Mouse (Mus musculus): Measurements from ENCODE around the gene Krtap1-4. TPM values are rescaled to one million over a fixed set of nuclear protein-coding genes. Genes with fewer than 3 reads are reported as not detected.

The Krtap1-4 gene
- total and polyA plus RNA-seq, 3 experiments: not detected

- TF ChIP-seq BHLHE40 (IDR thresholded peaks at IDR 0.05; ENCODE audit: low read depth, low read length) (peak; percentile 86), E2F4 (IDR thresholded peaks at IDR 0.05; ENCODE audit: insufficient replicate concordance, low read depth, low read length) (no peak), ELF1 (IDR thresholded peaks at IDR 0.05; ENCODE audit: low read depth, low read length) (no peak; the same call in 1 of the 2 replicates), MEF2A (IDR thresholded peaks at IDR 0.05; ENCODE audit: borderline replicate concordance, low read depth, low read length) (peak; percentile 96), EP300 (IDR thresholded peaks at IDR 0.05; ENCODE audit: low read length) (peak; percentile 98), NRF1 (IDR thresholded peaks at IDR 0.05; ENCODE audit: low read depth, low read length) (no peak), ZC3H11A (IDR thresholded peaks at IDR 0.05; ENCODE audit: low read depth, low read length) (no peak), ETS1 (conservative IDR thresholded peaks at IDR 0.05; ENCODE audit: low read depth, low read length) (peak; percentile 97), JUN (IDR thresholded peaks at IDR 0.05; ENCODE audit: insufficient read depth, low read depth, low read length) (peak; percentile 98), MXI1 (IDR thresholded peaks at IDR 0.05; ENCODE audit: low read depth, low read length) (no peak), CTCF (conservative IDR thresholded peaks at IDR 0.05 in 1 of 2, IDR thresholded peaks at IDR 0.05 in 1 of 2; ENCODE audit: low read depth in 2 of 2, low read length in 2 of 2) (no peak), CHD2 (IDR thresholded peaks at IDR 0.05; ENCODE audit: low read length) (peak; percentile 59; the same call in 1 of the 2 replicates), ZNF384 (IDR thresholded peaks at IDR 0.05; ENCODE audit: low read depth, low read length) (no peak; the same call in 1 of the 2 replicates), IRF4 (IDR thresholded peaks at IDR 0.05; ENCODE audit: low read depth, low read length) (peak; percentile 99), MAFK (IDR thresholded peaks at IDR 0.05; ENCODE audit: insufficient replicate concordance, low read length) (peak; percentile 87), RCOR1 (conservative IDR thresholded peaks at IDR 0.05; ENCODE audit: low read depth, low read length) (peak; percentile 90; the same call in 1 of the 2 replicates), ZKSCAN1 (IDR thresholded peaks at IDR 0.05; ENCODE audit: borderline replicate concordance, low read depth, low read length) (no peak), JUND (conservative IDR thresholded peaks at IDR 0.05; ENCODE audit: low read depth, low read length) (peak; percentile 96), TCF12 (IDR thresholded peaks at IDR 0.05; ENCODE audit: low read depth, low read length) (peak; percentile 79)
- Histone ChIP-seq H3K4me2 (ENCODE audit: insufficient read depth, low read depth, poor library complexity, severe bottlenecking) (peak overlapping the region; percentile 65; the same call in 1 of the 2 replicates), H3K9me3 (replicated peaks; ENCODE audit: low read length) (no peaks in the 10 kb centered on the region), H3K27me3 (replicated peaks) (peaks cover 35% of the 10 kb centered on the region), H3K4me1 (ENCODE audit: control insufficient read depth in 1 of 2, insufficient read depth in 2 of 2) (peaks cover 5 to 15% of the 10 kb centered on the region in 2 experiments), H3K36me3 (replicated peaks in 1 of 2; ENCODE audit: control insufficient read depth in 1 of 2, insufficient read depth in 1 of 2, low read length in 1 of 2) (no peaks in the 10 kb centered on the region), H3K4me3 (replicated peaks in 1 of 3; ENCODE audit: low read depth in 2 of 3, low read length in 2 of 3, poor library complexity in 1 of 3) (no peak overlapping the region), H3K79me2 (replicated peaks; ENCODE audit: control insufficient read depth, extremely low read depth, insufficient read depth, poor library complexity, severe bottlenecking) (no peaks in the 10 kb centered on the region), H3K9ac (ENCODE audit: insufficient read depth, low read depth) (no peak overlapping the region), H3K27ac (ENCODE audit: insufficient read depth, low read depth) (no peak overlapping the region)
- dilution Hi-C loops (cut with MboI; ENCODE audit: extremely low pct_ligation_motif_present, extremely low pct_unique_long_range_greater_than_20kb, low sequenced_read_pairs) (no loop called here), in situ Hi-C loops (cut with MboI; ENCODE audit: low pct_ligation_motif_present, low pct_unique_long_range_greater_than_20kb, low sequenced_read_pairs) (no loop called here)
- peak; percentile 84 for DNase-seq (ENCODE audit: extremely low read depth)
Measured at GRCm38 (mm10) chr11:99562580-99562979, 20.9 kb downstream of the Krtap1-4 start.

- dilution Hi-C loops (cut with MboI; ENCODE audit: extremely low pct_ligation_motif_present, extremely low pct_unique_long_range_greater_than_20kb, low sequenced_read_pairs) (no loop called here), in situ Hi-C loops (cut with MboI; ENCODE audit: low pct_ligation_motif_present, low pct_unique_long_range_greater_than_20kb, low sequenced_read_pairs) (no loop called here)
- Histone ChIP-seq H3K36me3 (replicated peaks in 1 of 2; ENCODE audit: control insufficient read depth in 1 of 2, insufficient read depth in 1 of 2, low read length in 1 of 2) (no peaks in the 10 kb centered on the region), H3K27ac (ENCODE audit: insufficient read depth, low read depth) (no peak within 1 kb of the TSS), H3K4me1 (ENCODE audit: control insufficient read depth in 1 of 2, insufficient read depth in 2 of 2) (peaks cover 5 to 13% of the 10 kb centered on the region in 2 experiments), H3K9ac (ENCODE audit: insufficient read depth, low read depth) (no peak within 1 kb of the TSS), H3K9me3 (replicated peaks; ENCODE audit: low read length) (no peaks in the 10 kb centered on the region), H3K27me3 (replicated peaks) (peaks cover 41% of the 10 kb centered on the region), H3K4me3 (replicated peaks in 1 of 3; ENCODE audit: low read depth in 2 of 3, low read length in 2 of 3, poor library complexity in 1 of 3) (no peak within 1 kb of the TSS), H3K4me2 (ENCODE audit: insufficient read depth, low read depth, poor library complexity, severe bottlenecking) (no peak within 1 kb of the TSS), H3K79me2 (replicated peaks; ENCODE audit: control insufficient read depth, extremely low read depth, insufficient read depth, poor library complexity, severe bottlenecking) (no peaks in the 10 kb centered on the region)
- DNase-seq (ENCODE audit: extremely low read depth): no peak
- TF ChIP-seq SIN3A (IDR thresholded peaks at IDR 0.05; ENCODE audit: low read length): no peak
- no peak for TF ChIP-seq KAT2A (IDR thresholded peaks at IDR 0.05; ENCODE audit: insufficient replicate concordance, low read length)
- TF ChIP-seq ELF1 (IDR thresholded peaks at IDR 0.05; ENCODE audit: low read depth, low read length): no peak
- TF ChIP-seq CTCF (conservative IDR thresholded peaks at IDR 0.05 in 1 of 2, IDR thresholded peaks at IDR 0.05 in 1 of 2; ENCODE audit: low read depth in 2 of 2, low read length in 2 of 2): no peak
- TF ChIP-seq TCF12 (IDR thresholded peaks at IDR 0.05; ENCODE audit: low read depth, low read length): no peak
- no peak for TF ChIP-seq ZNF384 (IDR thresholded peaks at IDR 0.05; ENCODE audit: low read depth, low read length)
- no peak for TF ChIP-seq MAFK (IDR thresholded peaks at IDR 0.05; ENCODE audit: insufficient replicate concordance, low read length)
- TF ChIP-seq IRF4 (IDR thresholded peaks at IDR 0.05; ENCODE audit: low read depth, low read length): no peak
- no peak for TF ChIP-seq CHD2 (IDR thresholded peaks at IDR 0.05; ENCODE audit: low read length)
- no peak for TF ChIP-seq UBTF (IDR thresholded peaks at IDR 0.05; ENCODE audit: low read depth, low read length)
Measured at GRCm38 (mm10) chr11:99559366-99559765, 24.1 kb downstream of the Krtap1-4 start, which contains the start of gene Gm11939. Gene Gm11939 (minus strand): TSS chr11:99559466.

Measured in CH12.LX (cell line).